Mouse (Mus musculus) liver, embryonic 14.5 days (tissue): ENCODE data around the gene Krtap4-2. TPM values are rescaled to one million over a fixed set of nuclear protein-coding genes. Genes with fewer than 3 reads are reported as not detected.

Experiments
- ATAC-seq: fragments of 200-750 bp; cut with Nextera tagmentation; 2 replicates; pipeline ENCODE4 v1.8.0; 2017; ENCODE audit warnings: moderate number of reproducible peaks, mild to moderate bottlenecking, moderate library complexity; ENCODE audit not compliant: insufficient read depth
- DNase-seq, 3 experiments: peaks; one replicate each; pipeline ENCODE4 v3.0.0-alpha.2; 2012 to 2013; ENCODE audit warnings: low read depth in 3 of 3, low spot score in 3 of 3
- H3K27ac ChIP-seq: fragments of 300-500 bp; sonication (generic); 2 replicates; pipeline ENCODE4 v1.5.1; 2014; ENCODE audit warnings: moderate library complexity, mild to moderate bottlenecking, control low read depth, inconsistent platforms
- H3K27me3 ChIP-seq: fragments of 300-500 bp; sonication (generic); 2 replicates; pipeline ENCODE4 v1.6.1; 2014; ENCODE audit warnings: mild to moderate bottlenecking, low read length, moderate library complexity; ENCODE audit not compliant: control insufficient read depth, insufficient read depth
- H3K36me3 ChIP-seq: fragments of 300-500 bp; sonication (generic); replicated peaks from 2 replicates; pipeline ENCODE4 v1.6.1; 2014; ENCODE audit warnings: low read depth; ENCODE audit not compliant: control insufficient read depth, insufficient read depth
- H3K4me1 ChIP-seq, 2 experiments: fragments of 200-500 bp in 1 of 2; fragments of 300-500 bp in 1 of 2; sonication (generic) in 1 of 2; replicated peaks; 2 replicates each; pipeline ENCODE4 v1.6.1; 2012 to 2014; ENCODE audit warnings: antibody characterized with exemption in 1 of 2, inconsistent platforms in 1 of 2, low read length in 1 of 2; ENCODE audit not compliant: control insufficient read depth in 2 of 2, insufficient read depth in 2 of 2
- H3K4me2 ChIP-seq: fragments of 300-500 bp; sonication (generic); 2 replicates; pipeline ENCODE4 v1.6.1; 2014; ENCODE audit warnings: low read depth, mild to moderate bottlenecking, control low read depth, moderate library complexity
- H3K4me3 ChIP-seq, 2 experiments: fragments of 200-500 bp in 1 of 2; fragments of 300-500 bp in 1 of 2; sonication (generic) in 1 of 2; 2 replicates each; pipeline ENCODE4 v1.5.1; 2012 to 2014; ENCODE audit warnings: low read depth in 2 of 2, low read length in 2 of 2, mild to moderate bottlenecking in 2 of 2, control low read depth in 1 of 2, inconsistent platforms in 1 of 2, moderate library complexity in 1 of 2; ENCODE audit not compliant: insufficient read depth in 1 of 2
- H3K9ac ChIP-seq: fragments of 300-500 bp; sonication (generic); replicated peaks from 2 replicates; pipeline ENCODE4 v1.6.1; 2014; ENCODE audit warnings: mild to moderate bottlenecking, control low read depth, moderate library complexity
- H3K9me3 ChIP-seq: fragments of 300-500 bp; sonication (generic); 2 replicates; pipeline ENCODE4 v1.6.1; 2016; ENCODE audit warnings: low read length, mixed read lengths; ENCODE audit not compliant: control insufficient read depth
- CTCF ChIP-seq: IDR thresholded peaks from 2 replicates; pipeline ENCODE4 v1.5.1; 2016; ENCODE audit warnings: antibody characterized with exemption, low read depth, control low read depth
- EP300 ChIP-seq: IDR thresholded peaks from 2 replicates; pipeline ENCODE4 v1.6.1; 2016; ENCODE audit warnings: antibody characterized with exemption, low read depth
- WGBS: fragments of 180-500 bp; shearing (Covaris S2); extraction: QIAGEN DNeasy Blood & Tissue Kit; methylation state at CpG from one replicate; pipeline ENCODE4 v1.1.7; 2014; ENCODE audit not compliant: insufficient replicate concordance; 5-methylcytosine and 5-hydroxymethylcytosine counted together
- polyA plus RNA-seq, 2 experiments: library from polyadenylated mRNA; depleted of rRNA in 1 of 2; stranded (reverse) in 1 of 2; unstranded in 1 of 2; fragments of >200 nt; fragmentation: Nextera tagmentation in 1 of 2; extraction: Ambion mirVana in 1 of 2; gene quantifications; 2 replicates each; pipeline versions ENCODE4 v1.2.1 to v1.2.3; 2012 to 2014

Krtap4-2 gene
- polyA plus RNA-seq, 2 experiments = not detected

DNA sequence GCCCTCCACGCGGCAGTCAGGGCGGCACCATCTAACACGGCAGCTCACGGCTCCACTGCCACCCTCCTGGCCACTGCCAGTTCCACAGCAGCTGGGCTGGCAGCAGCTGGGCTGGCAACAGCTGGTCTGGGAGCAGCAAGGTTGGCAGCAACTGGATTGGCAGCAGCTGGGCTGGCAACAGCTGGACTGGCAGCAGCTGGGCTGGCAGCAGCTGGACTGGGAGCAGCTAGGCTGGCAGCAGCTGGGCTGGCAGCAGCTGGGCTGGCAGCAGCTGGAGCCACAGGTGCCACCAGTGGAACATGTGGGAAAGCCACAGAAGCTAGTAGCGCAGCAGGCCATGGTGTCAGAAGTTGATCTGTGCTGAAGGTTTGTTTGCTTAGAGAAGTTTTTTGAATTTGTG, 43.9 kb downstream of the Krtap4-2 start, which contains the start of gene Krtap1-3:
Krtap1-3 (minus strand) TSS at position 359 of the 400 bp plus-strand sequence.
- no peak within 1 kb of the TSS for H3K4me2 ChIP-seq
- no peak within 1 kb of the TSS for H3K4me3 ChIP-seq
- H3K9ac ChIP-seq = no peak within 1 kb of the TSS
- DNase-seq = no peak
- TF ChIP-seq EP300 (no peak), CTCF (no peak)
- H3K9me3 ChIP-seq = no peaks in the 10 kb centered on the region
- no peaks in the 10 kb centered on the region for H3K36me3 ChIP-seq
- WGBS = 77% methylated on average over 6 of the region's 6 CpGs
- H3K27me3 ChIP-seq = no peaks in the 10 kb centered on the region
- ATAC-seq = no peak
- no peak within 1 kb of the TSS for H3K27ac ChIP-seq
- no peaks in the 10 kb centered on the region for H3K4me1 ChIP-seq

DNA sequence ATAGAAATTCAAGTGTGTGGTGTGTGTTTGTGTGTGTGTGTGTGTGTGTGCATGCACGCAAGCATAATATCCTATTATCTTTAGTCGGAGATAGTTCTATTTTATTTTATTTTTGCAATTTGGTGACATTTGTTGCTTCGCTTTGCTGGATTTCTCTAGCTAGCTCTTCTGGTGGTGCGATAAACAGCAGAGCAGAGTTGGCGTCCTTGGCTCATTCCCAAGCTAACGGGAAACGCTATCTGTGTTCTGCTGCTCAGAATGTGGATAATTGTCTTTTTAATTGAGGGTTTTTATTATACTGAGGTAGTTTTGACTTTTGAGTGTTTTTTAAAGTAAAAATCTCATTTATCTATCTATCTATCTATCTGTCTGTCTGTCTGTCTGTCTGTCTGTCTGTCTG, 49.8 kb downstream of the Krtap4-2 start:
- H3K27me3 ChIP-seq = no peaks in the 10 kb centered on the region
- 77% methylated on average over 7 of the region's 7 CpGs for WGBS
- H3K4me2 ChIP-seq = no peak overlapping the region
- H3K27ac ChIP-seq = no peak overlapping the region
- ATAC-seq (no peak), DNase-seq (no peak)
- H3K9ac ChIP-seq = no peak overlapping the region
- H3K36me3 ChIP-seq = no peaks in the 10 kb centered on the region
- no peaks in the 10 kb centered on the region for H3K4me1 ChIP-seq
- no peak for TF ChIP-seq EP300
- no peak for TF ChIP-seq CTCF
- H3K4me3 ChIP-seq = no peak overlapping the region
- H3K9me3 ChIP-seq = no peaks in the 10 kb centered on the region

Other genes starting within 250 kb of the Krtap4-2 start
Only the 30 nearest of the 39 such genes appear.
- gene Krt23, start 141.9 kb downstream of the Krtap4-2 start, polyA plus RNA-seq (2012; rRNA removed) = 0.24 and 0.32 TPM in 2 replicates
- 0.24 and 1.00 TPM in 2 replicates for gene Krt23, start 141.9 kb downstream of the Krtap4-2 start, polyA plus RNA-seq (2014; fragmentation: Nextera tagmentation; extraction: Ambion mirVana)
- gene Krt39, start 113.7 kb downstream of the Krtap4-2 start, polyA plus RNA-seq (2012; rRNA removed) = not detected in 2 replicates
- not detected in 2 replicates for gene Krt39, start 113.7 kb downstream of the Krtap4-2 start, polyA plus RNA-seq (2014; fragmentation: Nextera tagmentation; extraction: Ambion mirVana)
- gene Krt40, start 91.9 kb downstream of the Krtap4-2 start, polyA plus RNA-seq (2012; rRNA removed) = not detected in 2 replicates
- gene Krt40, start 91.9 kb downstream of the Krtap4-2 start, polyA plus RNA-seq (2014; fragmentation: Nextera tagmentation; extraction: Ambion mirVana) = not detected in 2 replicates
- gene Krtap3-3, start 84.2 kb downstream of the Krtap4-2 start, polyA plus RNA-seq (2012; rRNA removed) = not detected in 2 replicates
- gene Krtap3-3, start 84.2 kb downstream of the Krtap4-2 start, polyA plus RNA-seq (2014; fragmentation: Nextera tagmentation; extraction: Ambion mirVana) = not detected in 2 replicates
- gene Krtap3-2, start 78.2 kb downstream of the Krtap4-2 start, polyA plus RNA-seq (2012; rRNA removed) = not detected in 2 replicates
- not detected in 2 replicates for gene Krtap3-2, start 78.2 kb downstream of the Krtap4-2 start, polyA plus RNA-seq (2014; fragmentation: Nextera tagmentation; extraction: Ambion mirVana)
- not detected in 2 replicates for gene Gm11939, start 75.6 kb downstream of the Krtap4-2 start, polyA plus RNA-seq (2012; rRNA removed)
- not detected in 2 replicates for gene Gm11939, start 75.6 kb downstream of the Krtap4-2 start, polyA plus RNA-seq (2014; fragmentation: Nextera tagmentation; extraction: Ambion mirVana)
- not detected in 2 replicates for gene Krtap3-1, start 68.5 kb downstream of the Krtap4-2 start, polyA plus RNA-seq (2012; rRNA removed)
- gene Krtap3-1, start 68.5 kb downstream of the Krtap4-2 start, polyA plus RNA-seq (2014; fragmentation: Nextera tagmentation; extraction: Ambion mirVana) = not detected in 2 replicates
- not detected in 2 replicates for gene Krtap1-5, start 54.1 kb downstream of the Krtap4-2 start, polyA plus RNA-seq (2012; rRNA removed)
- not detected in 2 replicates for gene Krtap1-5, start 54.1 kb downstream of the Krtap4-2 start, polyA plus RNA-seq (2014; fragmentation: Nextera tagmentation; extraction: Ambion mirVana)
- gene Krtap1-4, start 51.4 kb downstream of the Krtap4-2 start, polyA plus RNA-seq (2012; rRNA removed) = not detected in 2 replicates
- gene Krtap1-4, start 51.4 kb downstream of the Krtap4-2 start, polyA plus RNA-seq (2014; fragmentation: Nextera tagmentation; extraction: Ambion mirVana) = not detected in 2 replicates
- not detected in 2 replicates for gene Krtap1-3, start 43.7 kb downstream of the Krtap4-2 start, polyA plus RNA-seq (2012; rRNA removed)
- not detected in 2 replicates for gene Krtap1-3, start 43.7 kb downstream of the Krtap4-2 start, polyA plus RNA-seq (2014; fragmentation: Nextera tagmentation; extraction: Ambion mirVana)
- not detected in 2 replicates for gene Krtap9-3, start 37.0 kb downstream of the Krtap4-2 start, polyA plus RNA-seq (2012; rRNA removed)
- not detected in 2 replicates for gene Krtap9-3, start 37.0 kb downstream of the Krtap4-2 start, polyA plus RNA-seq (2014; fragmentation: Nextera tagmentation; extraction: Ambion mirVana)
- gene Gm11938, start 31.8 kb downstream of the Krtap4-2 start, polyA plus RNA-seq (2012; rRNA removed) = not detected in 2 replicates
- not detected in 2 replicates for gene Gm11938, start 31.8 kb downstream of the Krtap4-2 start, polyA plus RNA-seq (2014; fragmentation: Nextera tagmentation; extraction: Ambion mirVana)
- gene Gm11937, start 24.9 kb downstream of the Krtap4-2 start, polyA plus RNA-seq (2012; rRNA removed) = not detected in 2 replicates
- not detected in 2 replicates for gene Gm11937, start 24.9 kb downstream of the Krtap4-2 start, polyA plus RNA-seq (2014; fragmentation: Nextera tagmentation; extraction: Ambion mirVana)
- gene Krtap2-4, start 20.2 kb downstream of the Krtap4-2 start, polyA plus RNA-seq (2012; rRNA removed) = not detected in 2 replicates
- gene Krtap2-4, start 20.2 kb downstream of the Krtap4-2 start, polyA plus RNA-seq (2014; fragmentation: Nextera tagmentation; extraction: Ambion mirVana) = not detected in 2 replicates
- not detected in 2 replicates for gene Gm11562, start 14.6 kb downstream of the Krtap4-2 start, polyA plus RNA-seq (2012; rRNA removed)
- gene Gm11562, start 14.6 kb downstream of the Krtap4-2 start, polyA plus RNA-seq (2014; fragmentation: Nextera tagmentation; extraction: Ambion mirVana) = not detected in 2 replicates
- not detected in 2 replicates for gene Krtap4-1, start 6.8 kb downstream of the Krtap4-2 start, polyA plus RNA-seq (2012; rRNA removed)
- gene Krtap4-1, start 6.8 kb downstream of the Krtap4-2 start, polyA plus RNA-seq (2014; fragmentation: Nextera tagmentation; extraction: Ambion mirVana) = not detected in 2 replicates
- not detected in 2 replicates for gene Krtap4-7, start 9.0 kb upstream of the Krtap4-2 start, polyA plus RNA-seq (2012; rRNA removed)
- gene Krtap4-7, start 9.0 kb upstream of the Krtap4-2 start, polyA plus RNA-seq (2014; fragmentation: Nextera tagmentation; extraction: Ambion mirVana) = not detected in 2 replicates
- gene Gm11555, start 15.2 kb upstream of the Krtap4-2 start, polyA plus RNA-seq (2012; rRNA removed) = not detected in 2 replicates
- gene Gm11555, start 15.2 kb upstream of the Krtap4-2 start, polyA plus RNA-seq (2014; fragmentation: Nextera tagmentation; extraction: Ambion mirVana) = not detected in 2 replicates
- not detected in 2 replicates for gene Gm11563, start 23.9 kb upstream of the Krtap4-2 start, polyA plus RNA-seq (2012; rRNA removed)
- gene Gm11563, start 23.9 kb upstream of the Krtap4-2 start, polyA plus RNA-seq (2014; fragmentation: Nextera tagmentation; extraction: Ambion mirVana) = not detected in 2 replicates
- not detected in 2 replicates for gene Krtap4-6, start 30.9 kb upstream of the Krtap4-2 start, polyA plus RNA-seq (2012; rRNA removed)
- not detected in 2 replicates for gene Krtap4-6, start 30.9 kb upstream of the Krtap4-2 start, polyA plus RNA-seq (2014; fragmentation: Nextera tagmentation; extraction: Ambion mirVana)
- not detected in 2 replicates for gene Gm14190, start 55.7 kb upstream of the Krtap4-2 start, polyA plus RNA-seq (2012; rRNA removed)
- gene Gm14190, start 55.7 kb upstream of the Krtap4-2 start, polyA plus RNA-seq (2014; fragmentation: Nextera tagmentation; extraction: Ambion mirVana) = not detected in 2 replicates
- not detected in 2 replicates for gene Gm14180, start 99.2 kb upstream of the Krtap4-2 start, polyA plus RNA-seq (2012; rRNA removed)
- not detected in 2 replicates for gene Gm14180, start 99.2 kb upstream of the Krtap4-2 start, polyA plus RNA-seq (2014; fragmentation: Nextera tagmentation; extraction: Ambion mirVana)
- gene Gm11595, start 137.8 kb upstream of the Krtap4-2 start, polyA plus RNA-seq (2012; rRNA removed) = not detected in 2 replicates
- not detected in 2 replicates for gene Gm11595, start 137.8 kb upstream of the Krtap4-2 start, polyA plus RNA-seq (2014; fragmentation: Nextera tagmentation; extraction: Ambion mirVana)
- gene Krtap4-8, start 145.6 kb upstream of the Krtap4-2 start, polyA plus RNA-seq (2012; rRNA removed) = not detected in 2 replicates
- not detected in 2 replicates for gene Krtap4-8, start 145.6 kb upstream of the Krtap4-2 start, polyA plus RNA-seq (2014; fragmentation: Nextera tagmentation; extraction: Ambion mirVana)
- not detected in 2 replicates for gene Krtap4-9, start 150.1 kb upstream of the Krtap4-2 start, polyA plus RNA-seq (2012; rRNA removed)
- gene Krtap4-9, start 150.1 kb upstream of the Krtap4-2 start, polyA plus RNA-seq (2014; fragmentation: Nextera tagmentation; extraction: Ambion mirVana) = not detected in 2 replicates
- gene Gm11596, start 158.4 kb upstream of the Krtap4-2 start, polyA plus RNA-seq (2012; rRNA removed) = not detected in 2 replicates
- not detected in 2 replicates for gene Gm11596, start 158.4 kb upstream of the Krtap4-2 start, polyA plus RNA-seq (2014; fragmentation: Nextera tagmentation; extraction: Ambion mirVana)
- gene Gm11569, start 163.8 kb upstream of the Krtap4-2 start, polyA plus RNA-seq (2012; rRNA removed) = not detected in 2 replicates
- gene Gm11569, start 163.8 kb upstream of the Krtap4-2 start, polyA plus RNA-seq (2014; fragmentation: Nextera tagmentation; extraction: Ambion mirVana) = not detected in 2 replicates
- gene Gm11554, start 169.4 kb upstream of the Krtap4-2 start, polyA plus RNA-seq (2012; rRNA removed) = not detected in 2 replicates
- not detected in 2 replicates for gene Gm11554, start 169.4 kb upstream of the Krtap4-2 start, polyA plus RNA-seq (2014; fragmentation: Nextera tagmentation; extraction: Ambion mirVana)
- not detected in 2 replicates for gene Krtap4-13, start 174.8 kb upstream of the Krtap4-2 start, polyA plus RNA-seq (2012; rRNA removed)
- not detected in 2 replicates for gene Krtap4-13, start 174.8 kb upstream of the Krtap4-2 start, polyA plus RNA-seq (2014; fragmentation: Nextera tagmentation; extraction: Ambion mirVana)
- gene Gm11564, start 180.6 kb upstream of the Krtap4-2 start, polyA plus RNA-seq (2012; rRNA removed) = not detected in 2 replicates
- gene Gm11564, start 180.6 kb upstream of the Krtap4-2 start, polyA plus RNA-seq (2014; fragmentation: Nextera tagmentation; extraction: Ambion mirVana) = not detected in 2 replicates